Mouse (Mus musculus) erythroblast, embryonic 14.5 days (primary cell): ENCODE results near the gene Rabl2.

ENCODE experiments used
- GATA1 ChIP-seq: IDR thresholded peaks from 2 replicates; pipeline ENCODE4 v1.6.1; 2012; ENCODE audit warnings: low read length, inconsistent platforms, mixed read lengths
- TAL1 ChIP-seq: IDR thresholded peaks from 3 replicates; pipeline ENCODE4 v1.6.1; 2012; ENCODE audit warnings: low read length, inconsistent platforms, mixed read lengths

- TF ChIP-seq TAL1 (no peak), GATA1 (no peak)
These were observed 40.0 kb downstream of the Rabl2 start for GRCm38 (mm10) chr15:89551733-89552132.
